Mouse (Mus musculus) hindbrain, embryonic 11.5 days (tissue): ENCODE results near the gene Gm21988. TPM values are rescaled to one million over a fixed set of nuclear protein-coding genes. Genes with fewer than 3 reads are reported as not detected.

Experiments
- ATAC-seq: fragments of 200-750 bp; cut with Nextera tagmentation; 2 replicates; pipeline ENCODE4 v1.8.0; 2017; ENCODE audit warnings: mild to moderate bottlenecking, moderate TSS enrichment, moderate library complexity; ENCODE audit not compliant: low FRiP score
- DNase-seq: peaks from one replicate; pipeline ENCODE4 v3.0.0-alpha.2; 2015; ENCODE audit warnings: low spot score
- H3K27ac ChIP-seq: fragments of 300-500 bp; sonication (generic); 2 replicates; pipeline ENCODE4 v1.5.1; 2014; ENCODE audit warnings: mild to moderate bottlenecking, low read depth, low read length
- H3K27me3 ChIP-seq: fragments of 300-500 bp; sonication (generic); 2 replicates; pipeline ENCODE4 v1.6.1; 2014; ENCODE audit warnings: mild to moderate bottlenecking, low read length, moderate library complexity, mixed read lengths; ENCODE audit not compliant: control insufficient read depth, insufficient read depth
- H3K36me3 ChIP-seq: fragments of 300-500 bp; sonication (generic); 2 replicates; pipeline ENCODE4 v1.6.1; 2014; ENCODE audit warnings: mild to moderate bottlenecking, low read length, moderate library complexity, mixed read lengths; ENCODE audit not compliant: control insufficient read depth, insufficient read depth
- H3K4me1 ChIP-seq: fragments of 300-500 bp; sonication (generic); replicated peaks from 2 replicates; pipeline ENCODE4 v1.6.1; 2014; ENCODE audit warnings: low read length, mixed read lengths; ENCODE audit not compliant: control insufficient read depth, insufficient read depth
- H3K4me2 ChIP-seq: fragments of 300-500 bp; sonication (generic); replicated peaks from 2 replicates; pipeline ENCODE4 v1.6.1; 2014; ENCODE audit warnings: mild to moderate bottlenecking, low read depth, low read length
- H3K4me3 ChIP-seq: fragments of 300-500 bp; sonication (generic); 2 replicates; pipeline ENCODE4 v1.5.1; 2014; ENCODE audit warnings: low read depth, low read length
- H3K9ac ChIP-seq: fragments of 300-500 bp; sonication (generic); 2 replicates; pipeline ENCODE4 v1.6.1; 2014; ENCODE audit warnings: low read depth, low read length
- H3K9me3 ChIP-seq: fragments of 300-500 bp; sonication (generic); 2 replicates; pipeline ENCODE4 v1.6.1; 2016; ENCODE audit warnings: low read length; ENCODE audit not compliant: control insufficient read depth
- WGBS: fragments of 180-500 bp; shearing (Covaris S2); extraction: QIAGEN DNeasy Blood & Tissue Kit; methylation state at CpG from one replicate; pipeline ENCODE4 v1.1.7; 2014; 5-methylcytosine and 5-hydroxymethylcytosine counted together
- polyA plus RNA-seq: library from polyadenylated mRNA; unstranded; fragments of >200 nt; fragmentation: Nextera tagmentation; extraction: Ambion mirVana; gene quantifications from 2 replicates; pipeline ENCODE4 v1.2.1, GENCODE M21; 2014

The Gm21988 gene
- polyA plus RNA-seq, 1 experiment from 2014 or later, result 11.6 TPM

GRCm38 (mm10) chr11:70233016-70233415, 6.6 kb downstream of the Gm21988 start:
- Histone ChIP-seq H3K4me3 (no peak overlapping the region), H3K36me3 (no peaks in the 10 kb centered on the region), H3K9me3 (no peaks in the 10 kb centered on the region), H3K9ac (peak overlapping the region; percentile 35; the same call in 1 of the 2 replicates), H3K4me2 (peak overlapping the region; percentile 40), H3K4me1 (peaks cover 9% of the 10 kb centered on the region), H3K27ac (no peak overlapping the region), H3K27me3 (peaks cover 22% of the 10 kb centered on the region)
- 35% methylated on average over 8 of the region's 8 CpGs for WGBS
- DNase-seq (no peak), ATAC-seq (no peak)

GRCm38 (mm10) chr11:70232546-70232945, 7.1 kb downstream of the Gm21988 start:
- Histone ChIP-seq H3K4me3 (peak overlapping the region; percentile 12; the same call in 1 of the 2 replicates), H3K9me3 (no peaks in the 10 kb centered on the region), H3K9ac (peak overlapping the region; percentile 35; the same call in 1 of the 2 replicates), H3K27me3 (peaks cover 27% of the 10 kb centered on the region), H3K36me3 (no peaks in the 10 kb centered on the region), H3K4me2 (peak overlapping the region; percentile 40), H3K4me1 (peaks cover 9% of the 10 kb centered on the region), H3K27ac (no peak overlapping the region)
- 5% methylated on average over 7 of the region's 10 CpGs for WGBS
- peak; percentile 73 for DNase-seq
- ATAC-seq, result no peak

- WGBS, result 1% methylated on average over 27 of the region's 32 CpGs
- Histone ChIP-seq H3K4me1 (peaks cover 4% of the 10 kb centered on the region; the same call in 1 of the 2 replicates), H3K9ac (no peak overlapping the region), H3K36me3 (no peaks in the 10 kb centered on the region), H3K4me3 (0 out of 2 replicates have a peak overlapping the region, but pooled peaks have one; percentile 14), H3K9me3 (no peaks in the 10 kb centered on the region), H3K27ac (no peak overlapping the region; the same call in 1 of the 2 replicates), H3K27me3 (peaks cover 47% of the 10 kb centered on the region), H3K4me2 (peak overlapping the region; percentile 26; the same call in 1 of the 2 replicates)
- DNase-seq, result peak; percentile 94
- peak; percentile 47 for ATAC-seq
Observed at GRCm38 (mm10) chr11:70230239-70230727, 9.3 kb downstream of the Gm21988 start.

GRCm38 (mm10) chr11:70229260-70230010, 10.2 kb downstream of the Gm21988 start, which contains the start of gene Bcl6b:
Bcl6b (minus strand) TSS chr11:70229798.
- WGBS, result 3% methylated on average over 39 of the region's 39 CpGs
- Histone ChIP-seq H3K27ac (no peak within 1 kb of the TSS; the same call in 1 of the 2 replicates), H3K4me3 (peak within 1 kb of the TSS; percentile 17), H3K4me2 (peak within 1 kb of the TSS; percentile 26), H3K27me3 (peaks cover 51% of the 10 kb centered on the region), H3K9me3 (no peaks in the 10 kb centered on the region), H3K4me1 (peaks cover 4% of the 10 kb centered on the region; the same call in 1 of the 2 replicates), H3K36me3 (no peaks in the 10 kb centered on the region), H3K9ac (no peak within 1 kb of the TSS; the same call in 1 of the 2 replicates)
- DNase-seq, result peak; percentile 31
- no peak for ATAC-seq

GRCm38 (mm10) chr11:70228828-70229227, 10.8 kb downstream of the Gm21988 start:
- Histone ChIP-seq H3K4me3 (peak overlapping the region; percentile 17), H3K36me3 (no peaks in the 10 kb centered on the region), H3K27me3 (peaks cover 51% of the 10 kb centered on the region), H3K9me3 (no peaks in the 10 kb centered on the region), H3K4me2 (peak overlapping the region; percentile 25), H3K4me1 (peaks cover 4% of the 10 kb centered on the region; the same call in 1 of the 2 replicates), H3K27ac (no peak overlapping the region), H3K9ac (no peak overlapping the region; the same call in 1 of the 2 replicates)
- WGBS, result 1% methylated on average over 19 of the region's 19 CpGs
- DNase-seq (peak; percentile 86), ATAC-seq (peak; percentile 57)

GRCm38 (mm10) chr11:70227661-70228245, 11.9 kb downstream of the Gm21988 start:
- Histone ChIP-seq H3K4me2 (no peak overlapping the region), H3K36me3 (no peaks in the 10 kb centered on the region), H3K27ac (no peak overlapping the region), H3K27me3 (peaks cover 51% of the 10 kb centered on the region), H3K9me3 (no peaks in the 10 kb centered on the region), H3K4me3 (no peak overlapping the region), H3K9ac (no peak overlapping the region), H3K4me1 (peaks cover 4% of the 10 kb centered on the region; the same call in 1 of the 2 replicates)
- WGBS, result 91% methylated on average over 4 of the region's 4 CpGs
- ATAC-seq, result no peak
- DNase-seq, result no peak

GRCm38 (mm10) chr11:70227126-70227525, 12.5 kb downstream of the Gm21988 start:
- no peak overlapping the region for H3K9ac ChIP-seq
- peaks cover 5% of the 10 kb centered on the region; the same call in 1 of the 2 replicates for H3K4me1 ChIP-seq
- H3K36me3 ChIP-seq, result no peaks in the 10 kb centered on the region
- DNase-seq (no peak), ATAC-seq (no peak)
- no peak overlapping the region for H3K4me3 ChIP-seq
- no peak overlapping the region for H3K27ac ChIP-seq
- H3K9me3 ChIP-seq, result no peaks in the 10 kb centered on the region
- H3K27me3 ChIP-seq, result peaks cover 51% of the 10 kb centered on the region
- WGBS, result 47% methylated on average over 5 of the region's 5 CpGs
- H3K4me2 ChIP-seq, result no peak overlapping the region

- peaks cover 7% of the 10 kb centered on the region; the same call in 1 of the 2 replicates for H3K4me1 ChIP-seq
- H3K36me3 ChIP-seq, result no peaks in the 10 kb centered on the region
- H3K4me3 ChIP-seq, result peak overlapping the region; percentile 10
- H3K27ac ChIP-seq, result no peak overlapping the region
- H3K9ac ChIP-seq, result no peak overlapping the region; the same call in 1 of the 2 replicates
- peak; percentile 28 for DNase-seq
- no peaks in the 10 kb centered on the region for H3K9me3 ChIP-seq
- 0 out of 2 replicates have a peak overlapping the region, but pooled peaks have one; percentile 9 for H3K4me2 ChIP-seq
- H3K27me3 ChIP-seq, result peaks cover 51% of the 10 kb centered on the region
- no peak for ATAC-seq
- WGBS, result 6% methylated on average over 18 of the region's 18 CpGs
Observed at GRCm38 (mm10) chr11:70226602-70226890, 13.1 kb downstream of the Gm21988 start.
